Mouse (Mus musculus) spleen, postnatal 14 days (tissue): ENCODE measurements around the gene Nav2.
A peak's percentile ranks its signal among the peaks of the same experiment; 100 is the strongest.

ENCODE experiments used
- DNase-seq, 2 experiments: peaks; one replicate each; pipeline ENCODE4 v3.0.0; 2021 to 2022; ENCODE audit warnings: low spot score in 2 of 2

Nav2 gene

GRCm38 (mm10) chr7:49436492-49436891 is 528.0 kb downstream of the Nav2 start:
- DNase-seq: no peak

DNA sequence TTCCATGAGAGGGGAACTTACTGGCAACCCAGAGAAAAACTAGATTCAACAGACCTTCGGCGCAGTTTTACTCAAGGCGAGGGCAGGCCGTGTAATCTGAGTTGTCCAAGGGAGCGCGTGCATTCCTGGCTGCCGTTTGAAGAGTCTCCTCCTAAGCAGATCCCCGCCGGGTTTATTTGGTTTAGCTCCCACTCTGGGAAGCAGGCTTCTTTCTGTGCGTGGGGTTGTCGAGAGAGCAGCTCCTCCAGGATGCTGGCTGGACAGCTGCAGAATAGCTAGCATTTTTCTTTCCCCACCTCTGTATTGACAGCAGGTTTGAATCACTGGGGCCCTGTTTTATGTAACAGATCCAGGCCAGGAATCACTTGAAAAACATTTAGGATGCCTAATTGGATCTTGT is 529.4 kb downstream of the Nav2 start:
- no peak for DNase-seq

DNA sequence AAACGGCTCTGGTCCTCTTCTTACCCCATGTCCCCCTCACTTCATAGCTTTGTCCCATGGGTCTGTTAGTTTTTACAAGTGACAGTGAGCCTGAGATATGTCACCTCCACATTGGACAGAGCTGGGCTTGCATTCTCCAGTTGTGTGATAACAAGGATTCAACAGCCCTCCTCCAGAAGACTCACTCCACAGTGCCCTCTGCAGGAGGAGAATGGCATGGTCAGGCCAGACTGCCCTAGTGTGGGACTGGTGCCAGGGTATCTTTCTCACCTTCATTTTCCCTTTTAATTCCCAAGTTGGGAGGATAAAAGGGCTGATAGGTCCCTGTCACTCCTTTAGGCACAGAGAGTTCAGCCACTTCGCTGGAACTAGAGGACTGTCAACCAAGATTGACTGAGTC is 530.6 kb downstream of the Nav2 start:
- DNase-seq: no peak

- DNase-seq: no peak
Observed at GRCm38 (mm10) chr7:49440333-49440969, 531.9 kb downstream of the Nav2 start.

- no peak for DNase-seq
Observed at GRCm38 (mm10) chr7:49442174-49442573, 533.7 kb downstream of the Nav2 start.

DNA sequence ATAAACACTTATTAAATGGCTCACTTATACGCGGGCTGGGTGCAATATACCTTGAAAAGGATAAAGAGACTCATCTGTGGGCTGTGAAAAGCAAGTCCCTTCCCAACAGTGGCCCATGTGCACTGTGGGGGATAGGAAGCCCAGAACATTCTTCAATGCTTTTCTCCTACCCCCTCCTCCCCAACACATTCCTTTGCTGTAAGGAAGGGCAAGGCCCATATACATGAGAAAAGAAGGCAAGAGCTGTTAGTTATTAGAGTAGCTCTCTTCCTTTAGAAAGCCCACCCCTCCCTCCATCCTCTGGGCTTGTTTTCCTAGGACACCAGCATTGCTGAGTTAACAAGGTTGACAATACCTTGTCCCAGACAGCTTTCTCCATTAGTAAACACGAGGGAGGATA is 540.1 kb downstream of the Nav2 start:
- no peak for DNase-seq

GRCm38 (mm10) chr7:49450261-49451141 is 542.0 kb downstream of the Nav2 start:
- no peak for DNase-seq

DNA sequence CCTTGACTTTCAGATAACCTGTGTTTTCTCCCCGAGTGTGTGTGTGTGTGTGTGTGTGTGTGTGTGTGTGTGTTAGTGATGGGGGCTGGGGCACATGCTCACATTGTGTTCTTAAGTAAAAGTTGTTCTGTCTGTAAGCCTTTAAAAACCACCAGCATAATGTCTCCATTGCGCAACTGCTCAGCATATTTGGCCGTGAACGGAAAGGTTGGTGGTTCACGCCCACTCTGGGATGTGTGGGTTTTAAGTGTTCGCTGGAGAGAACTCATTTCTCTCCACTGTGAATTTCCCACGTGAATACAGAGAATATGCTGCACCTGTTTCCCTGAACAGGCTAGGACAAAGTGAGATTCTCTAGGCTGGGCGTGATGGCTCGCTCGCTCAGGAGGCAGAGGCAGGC is 542.7 kb downstream of the Nav2 start:
- DNase-seq: no peak

GRCm38 (mm10) chr7:49452274-49452673 is 543.8 kb downstream of the Nav2 start:
- DNase-seq: no peak

DNA sequence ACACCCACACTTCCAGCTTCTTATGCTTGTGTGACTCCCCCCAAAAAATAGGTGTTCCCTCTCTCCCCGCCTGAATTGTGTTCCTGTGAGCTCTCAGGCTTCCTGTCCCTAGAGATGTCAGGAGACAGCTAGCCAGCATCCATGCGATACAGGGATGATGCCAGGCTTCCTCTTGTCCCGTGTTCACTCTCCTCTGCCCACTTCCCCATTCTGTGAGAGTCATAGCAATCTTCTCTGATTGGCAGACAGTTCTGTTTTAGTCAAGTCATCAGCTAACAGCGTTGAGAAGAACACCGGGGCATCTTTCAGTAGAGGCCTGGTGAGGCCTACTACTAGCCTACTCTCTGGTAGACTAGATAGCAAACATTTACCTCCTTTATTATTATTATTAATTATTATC is 546.1 kb downstream of the Nav2 start:
- no peak for DNase-seq

DNA sequence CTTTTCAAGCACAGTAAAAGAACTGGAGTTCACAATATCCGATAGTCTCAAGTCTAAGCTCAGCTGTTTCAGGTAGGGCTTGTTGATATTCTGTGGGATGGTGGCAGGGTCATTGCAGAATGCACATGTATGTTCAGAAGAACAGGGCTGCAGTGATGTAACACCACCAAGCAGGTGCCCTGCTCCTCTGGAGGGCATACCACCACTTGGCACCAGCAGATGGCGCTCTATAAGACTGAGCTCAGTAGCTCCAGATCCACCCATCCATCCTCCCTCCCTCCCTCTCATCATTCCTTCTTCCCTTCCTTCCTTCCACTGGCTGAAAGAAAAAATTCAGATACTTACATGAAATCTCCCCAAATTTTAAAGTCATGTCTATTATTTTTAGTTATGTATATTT is 547.6 kb downstream of the Nav2 start:
- DNase-seq: peak in 1 of 2 experiments; percentile 43

DNA sequence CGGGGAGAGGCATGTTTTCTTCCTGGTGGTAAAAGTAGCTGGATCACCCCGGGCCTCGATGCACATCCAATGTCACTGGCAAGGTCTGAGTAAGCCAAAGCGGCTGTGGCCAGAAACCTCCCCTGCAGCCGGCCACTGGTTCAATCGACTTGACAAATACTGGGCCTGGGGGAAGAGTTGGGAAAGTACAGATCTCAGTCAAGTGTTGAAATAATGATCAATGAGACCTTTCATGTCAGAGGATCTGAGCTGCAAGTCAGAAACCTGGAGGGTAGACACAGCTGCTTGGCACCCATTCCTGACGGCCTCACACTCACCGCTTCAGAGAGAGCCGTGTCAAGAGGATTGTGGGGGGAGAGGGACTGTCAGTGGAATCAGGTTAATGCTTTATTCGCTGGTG is 548.9 kb downstream of the Nav2 start:
- DNase-seq: no peak

DNA sequence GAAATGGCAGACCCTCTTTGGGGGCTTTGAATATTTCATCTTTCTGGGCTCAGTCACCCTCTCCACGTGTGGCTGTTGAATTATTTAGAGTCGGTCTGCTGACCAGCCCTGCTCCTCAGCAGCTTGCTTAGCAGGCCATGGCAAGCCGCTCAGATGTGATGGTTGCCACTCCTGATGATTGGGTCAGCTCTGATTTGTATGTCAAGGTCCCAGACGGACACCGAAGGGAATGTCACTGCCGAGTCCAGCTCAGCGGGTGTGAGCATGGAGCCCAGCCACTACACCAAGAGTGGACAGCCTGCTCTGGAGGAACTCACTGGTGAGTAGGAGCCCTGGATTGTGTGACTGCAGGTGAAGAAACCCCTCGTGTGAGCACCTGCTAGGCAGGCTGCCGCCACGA is 549.4 kb downstream of the Nav2 start:
- no peak for DNase-seq

GRCm38 (mm10) chr7:49462328-49462811 is 553.9 kb downstream of the Nav2 start:
- DNase-seq: peak in 1 of 2 experiments; percentile 9

GRCm38 (mm10) chr7:49467861-49468260 is 559.3 kb downstream of the Nav2 start:
- no peak for DNase-seq

- no peak for DNase-seq
Observed at GRCm38 (mm10) chr7:49468492-49469205, 560.1 kb downstream of the Nav2 start.

GRCm38 (mm10) chr7:49471278-49471677 is 562.8 kb downstream of the Nav2 start:
- peak; percentile 11 to 41 for DNase-seq

DNA sequence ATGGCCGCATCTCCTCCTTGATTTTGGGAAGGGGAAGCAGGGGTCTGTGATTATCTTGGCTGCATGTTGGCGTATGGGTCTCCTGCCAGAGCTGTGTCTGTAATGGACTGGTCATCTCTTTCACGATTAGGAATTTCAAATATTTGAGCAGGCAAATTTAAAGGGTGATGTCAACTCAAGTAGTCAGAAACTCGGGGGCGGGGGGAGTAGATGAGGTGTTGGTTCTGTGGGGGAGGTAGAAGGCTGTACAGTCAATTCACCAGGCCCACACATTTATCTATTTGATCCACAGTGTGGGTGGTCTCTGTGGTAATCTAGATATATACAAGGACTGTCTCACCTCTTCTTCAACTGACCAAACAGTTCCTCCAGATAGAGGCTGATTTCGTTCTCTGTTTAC is 566.8 kb downstream of the Nav2 start:
- DNase-seq: no peak

GRCm38 (mm10) chr7:49476163-49476562 is 567.6 kb downstream of the Nav2 start:
- DNase-seq: no peak

GRCm38 (mm10) chr7:49476666-49477065 is 568.1 kb downstream of the Nav2 start:
- DNase-seq: peak in 1 of 2 experiments; percentile 17

- DNase-seq: no peak
Observed at GRCm38 (mm10) chr7:49477076-49477975, 568.8 kb downstream of the Nav2 start.
